Mouse (Mus musculus): ENCODE results near the gene Slc10a2.
"Not testable (repeated sequence)": the region's sequence is repeated elsewhere in the genome, so short reads cannot be mapped to it uniquely, and the experiment has no call there.

Gene Slc10a2

GRCm38 (mm10) chr8:5105186-5105585 is at the start of gene Slc10a2:
Gene Slc10a2 (minus strand): TSS chr8:5105351.
- DNase-seq (ENCODE audit: low read depth, low spot score) = no peak

- DNase-seq (ENCODE audit: low read depth, low spot score) = no peak
Measured at GRCm38 (mm10) chr8:5129322-5129829, 24.2 kb upstream of the Slc10a2 start.

- DNase-seq (ENCODE audit: low read depth, low spot score) = no peak
Measured at GRCm38 (mm10) chr8:5106855-5107254, 1.7 kb upstream of the Slc10a2 start.

GRCm38 (mm10) chr8:5095392-5095791 is 9.8 kb downstream of the Slc10a2 start:
- DNase-seq (ENCODE audit: low read depth, low spot score) = no peak

- DNase-seq (ENCODE audit: low read depth, low spot score) = not testable (repeated sequence)
Measured at GRCm38 (mm10) chr8:5093991-5094390, 11.2 kb downstream of the Slc10a2 start.

- no peak for DNase-seq (ENCODE audit: low read depth, low spot score)
Measured at GRCm38 (mm10) chr8:5073654-5074293, 31.4 kb downstream of the Slc10a2 start.

GRCm38 (mm10) chr8:5058888-5059287 is 46.3 kb downstream of the Slc10a2 start:
- no peak for DNase-seq (ENCODE audit: low read depth, low spot score)

GRCm38 (mm10) chr8:5044361-5044900 is 60.7 kb downstream of the Slc10a2 start:
- not testable (repeated sequence) for DNase-seq (ENCODE audit: low read depth, low spot score)

GRCm38 (mm10) chr8:5038811-5039561 is 66.2 kb downstream of the Slc10a2 start:
- DNase-seq (ENCODE audit: low read depth, low spot score) = no peak
